Mouse (Mus musculus) lung, postnatal 0 days (tissue): ENCODE measurements around the gene Tmem104.

Experiments
- CTCF ChIP-seq: IDR thresholded peaks from 2 replicates; pipeline ENCODE4 v1.5.1; 2016; ENCODE audit warnings: antibody characterized with exemption, mild to moderate bottlenecking
- EP300 ChIP-seq: IDR thresholded peaks from 2 replicates; pipeline ENCODE4 v1.6.1; 2016; ENCODE audit warnings: antibody characterized with exemption, mild to moderate bottlenecking, control low read depth

DNA sequence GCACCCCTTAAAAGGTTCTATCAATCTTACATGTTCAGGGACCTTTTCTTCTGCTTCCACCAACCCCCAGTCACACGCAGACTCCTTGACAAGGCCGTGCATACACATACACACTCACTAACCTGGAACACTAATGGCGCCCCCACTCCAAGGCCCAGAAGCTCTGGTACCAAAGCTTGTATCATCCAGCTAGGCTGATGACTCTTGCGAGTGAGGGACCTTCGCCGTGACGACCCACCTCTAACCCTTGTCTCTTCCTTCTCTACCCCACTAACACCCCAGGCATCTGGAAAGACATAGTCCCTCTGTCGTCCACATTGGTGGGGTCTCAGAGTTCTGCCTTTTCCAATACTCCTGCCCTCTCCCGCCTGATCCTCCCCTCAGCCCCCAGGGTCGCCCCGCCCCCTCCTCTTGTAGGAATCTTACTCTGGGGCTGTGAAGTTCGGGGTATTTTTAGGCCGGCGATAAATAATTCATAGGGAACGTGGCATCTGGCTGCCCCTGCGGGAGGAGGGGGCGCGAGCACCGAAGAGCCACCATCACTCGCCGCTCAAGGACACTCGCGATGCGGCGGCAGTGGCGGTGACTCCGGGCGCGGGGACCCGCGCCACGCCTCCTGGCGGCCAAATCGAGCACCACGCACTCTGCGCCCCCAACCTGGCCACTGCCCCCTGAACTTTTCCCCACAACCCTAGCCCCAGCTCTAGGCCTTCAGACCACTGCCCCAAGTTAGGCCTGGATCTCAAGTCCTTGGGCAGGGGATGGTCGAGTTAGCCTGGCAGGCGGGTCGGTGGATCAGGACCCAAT lies 77.8 kb downstream of the Tmem104 start:
- no peak for TF ChIP-seq EP300
- TF ChIP-seq CTCF, result peak; percentile 75
